Mouse (Mus musculus) liver, embryonic 16.5 days (tissue): ENCODE results near the gene A430078G23Rik. TPM values are rescaled to one million over a fixed set of nuclear protein-coding genes. Genes with fewer than 3 reads are reported as not detected.
A peak's percentile ranks its signal among the peaks of the same experiment; 100 is the strongest.

Experiments
- ATAC-seq: fragments of 200-750 bp; cut with Nextera tagmentation; 2 replicates; pipeline ENCODE4 v1.8.0; 2017; ENCODE audit warnings: low read depth, mild to moderate bottlenecking, moderate number of reproducible peaks, moderate library complexity
- H3K27ac ChIP-seq: fragments of 300-500 bp; sonication (generic); 2 replicates; pipeline ENCODE4 v1.5.1; 2014; ENCODE audit warnings: mild to moderate bottlenecking, low read length
- H3K27me3 ChIP-seq: fragments of 300-500 bp; sonication (generic); 2 replicates; pipeline ENCODE4 v1.6.1; 2014; ENCODE audit warnings: low read depth, low read length, mixed read lengths; ENCODE audit not compliant: control insufficient read depth, insufficient read depth
- H3K36me3 ChIP-seq: fragments of 300-500 bp; sonication (generic); 2 replicates; pipeline ENCODE4 v1.6.1; 2014; ENCODE audit warnings: mild to moderate bottlenecking; ENCODE audit not compliant: control insufficient read depth, insufficient read depth
- H3K4me1 ChIP-seq: fragments of 300-500 bp; sonication (generic); 2 replicates; pipeline ENCODE4 v1.6.1; 2014; ENCODE audit warnings: low read depth, low read length, mixed read lengths; ENCODE audit not compliant: control insufficient read depth
- H3K4me2 ChIP-seq: fragments of 300-500 bp; sonication (generic); 2 replicates; pipeline ENCODE4 v1.6.1; 2014; ENCODE audit warnings: low read depth, low read length, mixed read lengths
- H3K4me3 ChIP-seq: fragments of 300-500 bp; sonication (generic); 2 replicates; pipeline ENCODE4 v1.5.1; 2014; ENCODE audit warnings: low read depth, mild to moderate bottlenecking, low read length
- H3K9ac ChIP-seq: fragments of 300-500 bp; sonication (generic); 2 replicates; pipeline ENCODE4 v1.6.1; 2014; ENCODE audit warnings: low read depth, low read length
- H3K9me3 ChIP-seq: fragments of 300-500 bp; sonication (generic); replicated peaks from 2 replicates; pipeline ENCODE4 v1.6.1; 2016; ENCODE audit warnings: low read length; ENCODE audit not compliant: control insufficient read depth
- WGBS: fragments of 180-500 bp; shearing (Covaris S2); extraction: QIAGEN DNeasy Blood & Tissue Kit; methylation state at CpG from one replicate; pipeline ENCODE4 v1.1.7; 2014; ENCODE audit not compliant: insufficient replicate concordance; 5-methylcytosine and 5-hydroxymethylcytosine counted together
- polyA plus RNA-seq: library from polyadenylated mRNA; unstranded; fragments of >200 nt; fragmentation: Nextera tagmentation; extraction: Ambion mirVana; gene quantifications from 2 replicates; pipeline ENCODE4 v1.2.1, GENCODE M21; 2015

A430078G23Rik gene
- polyA plus RNA-seq, 1 experiment from 2014 or later = 1.4 TPM

- no peaks in the 10 kb centered on the region for H3K36me3 ChIP-seq
- WGBS = 5% methylated on average over 48 of the region's 48 CpGs
- peak; percentile 99 for ATAC-seq
- H3K4me1 ChIP-seq = peaks cover 20% of the 10 kb centered on the region
- peak within 1 kb of the TSS; percentile 81 for H3K4me3 ChIP-seq
- no peaks in the 10 kb centered on the region for H3K27me3 ChIP-seq
- H3K27ac ChIP-seq = peak within 1 kb of the TSS; percentile 61
- peak within 1 kb of the TSS; percentile 77 for H3K9ac ChIP-seq
- H3K4me2 ChIP-seq = peak within 1 kb of the TSS; percentile 89
- no peaks in the 10 kb centered on the region for H3K9me3 ChIP-seq
Observed at GRCm38 (mm10) chr8:3392771-3393710, 39.8 kb downstream of the A430078G23Rik start, which contains the start of gene Arhgef18. Gene Arhgef18, plus strand, starts transcription at chr8:3393006.

- ATAC-seq = no peak
- H3K27me3 ChIP-seq = no peaks in the 10 kb centered on the region
- 61% methylated on average over 6 of the region's 6 CpGs for WGBS
- no peak overlapping the region for H3K9ac ChIP-seq
- H3K36me3 ChIP-seq = no peaks in the 10 kb centered on the region
- no peaks in the 10 kb centered on the region for H3K9me3 ChIP-seq
- peaks cover 20% of the 10 kb centered on the region for H3K4me1 ChIP-seq
- H3K4me3 ChIP-seq = no peak overlapping the region
- no peak overlapping the region for H3K27ac ChIP-seq
- no peak overlapping the region for H3K4me2 ChIP-seq
Observed at GRCm38 (mm10) chr8:3394600-3394999, 41.4 kb downstream of the A430078G23Rik start.

GRCm38 (mm10) chr8:3395246-3395645 lies 42.0 kb downstream of the A430078G23Rik start:
- WGBS = 65% methylated on average over 4 of the region's 4 CpGs
- no peak for ATAC-seq
- Histone ChIP-seq H3K4me1 (peaks cover 20% of the 10 kb centered on the region), H3K36me3 (no peaks in the 10 kb centered on the region), H3K27me3 (no peaks in the 10 kb centered on the region), H3K4me3 (no peak overlapping the region), H3K4me2 (no peak overlapping the region), H3K9me3 (no peaks in the 10 kb centered on the region), H3K27ac (no peak overlapping the region), H3K9ac (no peak overlapping the region)

- H3K27ac ChIP-seq = no peak overlapping the region
- H3K9me3 ChIP-seq = no peaks in the 10 kb centered on the region
- H3K4me2 ChIP-seq = no peak overlapping the region
- no peaks in the 10 kb centered on the region for H3K27me3 ChIP-seq
- no peak overlapping the region for H3K4me3 ChIP-seq
- H3K36me3 ChIP-seq = no peaks in the 10 kb centered on the region
- WGBS = 66% methylated on average over 3 of the region's 3 CpGs
- peaks cover 14% of the 10 kb centered on the region for H3K4me1 ChIP-seq
- H3K9ac ChIP-seq = no peak overlapping the region
- no peak for ATAC-seq
Observed at GRCm38 (mm10) chr8:3397597-3397996, 44.4 kb downstream of the A430078G23Rik start.

- Histone ChIP-seq H3K4me1 (no peaks in the 10 kb centered on the region; the same call in 1 of the 2 replicates), H3K9me3 (no peaks in the 10 kb centered on the region), H3K4me3 (no peak overlapping the region), H3K27me3 (no peaks in the 10 kb centered on the region), H3K4me2 (no peak overlapping the region), H3K27ac (no peak overlapping the region), H3K9ac (no peak overlapping the region), H3K36me3 (no peaks in the 10 kb centered on the region)
- no peak for ATAC-seq
- WGBS = 66% methylated on average over 2 of the region's 2 CpGs
Observed at GRCm38 (mm10) chr8:3400509-3400908, 47.3 kb downstream of the A430078G23Rik start.

- H3K27ac ChIP-seq = no peak overlapping the region
- H3K9ac ChIP-seq = no peak overlapping the region
- no peak overlapping the region for H3K4me2 ChIP-seq
- ATAC-seq = no peak
- peaks cover 30% of the 10 kb centered on the region for H3K4me1 ChIP-seq
- no peaks in the 10 kb centered on the region for H3K27me3 ChIP-seq
- H3K36me3 ChIP-seq = no peaks in the 10 kb centered on the region
- H3K4me3 ChIP-seq = no peak overlapping the region
- H3K9me3 ChIP-seq = no peaks in the 10 kb centered on the region
- 45% methylated on average over 3 of the region's 3 CpGs for WGBS
Observed at GRCm38 (mm10) chr8:3407417-3407816, 54.2 kb downstream of the A430078G23Rik start.

GRCm38 (mm10) chr8:3411085-3411484 lies 57.9 kb downstream of the A430078G23Rik start:
- Histone ChIP-seq H3K27ac (no peak overlapping the region), H3K9ac (no peak overlapping the region), H3K9me3 (no peaks in the 10 kb centered on the region), H3K4me2 (no peak overlapping the region), H3K36me3 (no peaks in the 10 kb centered on the region), H3K27me3 (no peaks in the 10 kb centered on the region), H3K4me1 (peaks cover 40% of the 10 kb centered on the region), H3K4me3 (no peak overlapping the region)
- 46% methylated on average over 2 of the region's 2 CpGs for WGBS
- ATAC-seq = peak; percentile 23

- no peak overlapping the region for H3K4me3 ChIP-seq
- no peaks in the 10 kb centered on the region for H3K36me3 ChIP-seq
- H3K27me3 ChIP-seq = no peaks in the 10 kb centered on the region
- peak; percentile 84 for ATAC-seq
- WGBS = 26% methylated on average over 7 of the region's 7 CpGs
- H3K9me3 ChIP-seq = no peaks in the 10 kb centered on the region
- peak overlapping the region; percentile 10 for H3K4me2 ChIP-seq
- peaks cover 41% of the 10 kb centered on the region for H3K4me1 ChIP-seq
- peak overlapping the region; percentile 45; the same call in 1 of the 2 replicates for H3K27ac ChIP-seq
- H3K9ac ChIP-seq = no peak overlapping the region; the same call in 1 of the 2 replicates
Observed at GRCm38 (mm10) chr8:3411901-3412301, 58.7 kb downstream of the A430078G23Rik start.

GRCm38 (mm10) chr8:3412816-3413215 lies 59.6 kb downstream of the A430078G23Rik start:
- no peak for ATAC-seq
- no peak overlapping the region for H3K4me2 ChIP-seq
- no peaks in the 10 kb centered on the region for H3K36me3 ChIP-seq
- peaks cover 36% of the 10 kb centered on the region for H3K4me1 ChIP-seq
- H3K4me3 ChIP-seq = no peak overlapping the region
- H3K9me3 ChIP-seq = no peaks in the 10 kb centered on the region
- H3K27ac ChIP-seq = no peak overlapping the region
- 68% methylated on average over 1 of the region's 1 CpGs for WGBS
- no peaks in the 10 kb centered on the region for H3K27me3 ChIP-seq
- H3K9ac ChIP-seq = no peak overlapping the region
